ENCODE assay signal across 11 mouse cellular contexts in genomic region chr2:168702266-168702665, GRCm38 (mm10). TPM values are rescaled to one million over a fixed set of nuclear protein-coding genes. Genes with fewer than 3 reads are reported as not detected.
DNase-seq lines count a peak whose midpoint lies in the region; ATAC-seq and TF ChIP-seq lines count a peak whose summit lies in the region.
"Had no signal": no experiment of that assay in that cellular context is flagged by ENCODE, and none has a peak within 500 bp of the region (broad histone marks: within the 10 kb centered on the region; RNA-seq: fewer than 3 reads in every experiment).

No protein-coding gene starts in this region.

- TF ChIP-seq CTCF in ES-Bruce4 (IDR thresholded peaks at IDR 0.05; ENCODE audit: low read depth, low read length): no peak

- no peak overlapping the region for H3K27ac ChIP-seq in ES-Bruce4 (ENCODE audit: insufficient read depth, low read length)
- H3K27ac ChIP-seq in forebrain, embryonic 16.5 days (ENCODE audit: low read length): peak overlapping the region; percentile 65
- H3K27ac ChIP-seq: macrophage had no signal

- H3K4me1 ChIP-seq in ES-Bruce4 (ENCODE audit: control insufficient read depth, insufficient read depth, low read length): peaks cover 1% of the 10 kb centered on the region
- 0 out of 2 replicates have a peak, but pooled peaks cover 4% of the 10 kb centered on the region for H3K4me1 ChIP-seq in forebrain, embryonic 16.5 days (replicated peaks; ENCODE audit: control insufficient read depth, insufficient read depth, low read length)

- no peak for TF ChIP-seq EP300 in ES-Bruce4 (IDR thresholded peaks at IDR 0.05; ENCODE audit: insufficient read depth, low read depth, low read length)

- no peak for TF ChIP-seq POLR2A in ES-Bruce4 (IDR thresholded peaks at IDR 0.05; ENCODE audit: insufficient read depth, low read length)

- intact Hi-C loops in left cerebral cortex, postnatal 36 days (cut with DNase I): no loop called here

- H3K4me2 ChIP-seq in forebrain, embryonic 16.5 days (ENCODE audit: low read length): no peak overlapping the region

- H3K9ac ChIP-seq in ES-Bruce4 (ENCODE audit: low read depth, poor library complexity, severe bottlenecking): peak overlapping the region; percentile 40; the same call in 1 of the 2 replicates
- no peak overlapping the region for H3K9ac ChIP-seq in forebrain, embryonic 16.5 days (replicated peaks; ENCODE audit: low read depth, low read length)

- peak overlapping the region; percentile 7; the same call in 1 of the 2 replicates for H3K4me3 ChIP-seq in ES-Bruce4 (ENCODE audit: low read depth, low read length)
- H3K4me3 ChIP-seq in forebrain, embryonic 16.5 days (replicated peaks; ENCODE audit: low read length): no peak overlapping the region

- no peaks in the 10 kb centered on the region for H3K27me3 ChIP-seq in ES-Bruce4 (ENCODE audit: control insufficient read depth, insufficient read depth, low read length, poor library complexity, severe bottlenecking)
- H3K27me3 ChIP-seq in forebrain, embryonic 16.5 days (replicated peaks; ENCODE audit: control insufficient read depth, insufficient read depth, low read length): no peaks in the 10 kb centered on the region

- no peaks in the 10 kb centered on the region for H3K9me3 ChIP-seq in ES-Bruce4 (replicated peaks; ENCODE audit: control insufficient read depth, insufficient read depth, low read length, poor library complexity, severe bottlenecking)
- H3K9me3 ChIP-seq in forebrain, embryonic 16.5 days (ENCODE audit: control insufficient read depth, low read length): peaks cover 3% of the 10 kb centered on the region; the same call in 1 of the 2 replicates

- H3K36me3 ChIP-seq in ES-Bruce4 (ENCODE audit: control insufficient read depth, insufficient read depth, low read length, poor library complexity, severe bottlenecking): no peaks in the 10 kb centered on the region
- H3K36me3 ChIP-seq in forebrain, embryonic 16.5 days (ENCODE audit: control insufficient read depth, insufficient read depth): peaks cover 19% of the 10 kb centered on the region

- ATAC-seq in forebrain, embryonic 16.5 days: peak; percentile 55; the same call in 1 of the 2 replicates

- 29% methylated on average over 13 of the region's 13 CpGs for WGBS in forebrain, embryonic 16.5 days

- DNase-seq in embryo, embryonic 10.5 days (ENCODE audit: low spot score): peak; percentile 35
- DNase-seq in embryo, embryonic 9.5 days (ENCODE audit: extremely low spot score): no peak
- DNase-seq in left cerebral cortex, postnatal 36 days (ENCODE audit: low spot score in 2 of 2): peak; percentile 54 to 59
- no peak for DNase-seq in urinary bladder, adult 18-20 months (ENCODE audit: low spot score in 2 of 2)
- DNase-seq in adrenal gland, adult 8-10 months: no peak
- no peak for DNase-seq in lung, postnatal 14 days
- DNase-seq: adrenal gland, postnatal 25 days; spleen, adult 18-20 months had no signal

RNA-seq across cellular contexts. Expression of gene Atp9a, which starts 39.9 kb away (rescaled TPM):
- polyA plus RNA-seq in ES-Bruce4 (2011; ENCODE audit: insufficient read depth, insufficient read length, low read depth, missing spikeins): 28.9 and 29.3 TPM in 2 replicates
- polyA plus RNA-seq in forebrain, embryonic 16.5 days (2015; fragmentation: Nextera tagmentation; extraction: Ambion mirVana): 53.9 and 60.4 TPM in 2 replicates
- total RNA-seq in left cerebral cortex, postnatal 36 days (2021): 100 to 1,000 TPM; 390 to 450 TPM
- 100 to 1,000 TPM in 2 of 4 experiments, 10 to 100 TPM in 2; 82.4 to 126 (median 105) TPM for total RNA-seq in adrenal gland, adult 8-10 months (2022)

Comparison
In these comparisons a context has a peak if more than half of its experiments do, and no peak if none do; other contexts are left out.
1. DNase-seq: peak in embryo, embryonic 10.5 days (single experiment) and left cerebral cortex, postnatal 36 days (2 of 2); none in embryo, embryonic 9.5 days (single experiment), urinary bladder, adult 18-20 months (0 of 2), adrenal gland, adult 8-10 months (single experiment) and lung, postnatal 14 days (single experiment).